Mouse (Mus musculus) thymus, adult 2 months (tissue): Measurements from ENCODE around the gene Romo1. TPM values are rescaled to one million over a fixed set of nuclear protein-coding genes. Genes with fewer than 3 reads are reported as not detected.
A peak's percentile ranks its signal among the peaks of the same experiment; 100 is the strongest.

Source experiments
- DNase-seq: peaks from one replicate; pipeline ENCODE4 v3.0.0; 2021
- H3K27ac ChIP-seq: fragments of 200-500 bp; 2 replicates; pipeline ENCODE4 v1.5.1; 2012; ENCODE audit warnings: low read length, control low read depth; ENCODE audit not compliant: control insufficient read depth, insufficient read depth
- H3K27me3 ChIP-seq: fragments of 200-500 bp; 2 replicates; pipeline ENCODE4 v1.6.1; 2012; ENCODE audit warnings: mild to moderate bottlenecking, low read length, moderate library complexity, mixed read lengths; ENCODE audit not compliant: control insufficient read depth, insufficient read depth
- H3K36me3 ChIP-seq: fragments of 200-500 bp; 2 replicates; pipeline ENCODE4 v1.6.1; 2012; ENCODE audit warnings: mild to moderate bottlenecking, low read length, moderate library complexity; ENCODE audit not compliant: control insufficient read depth, insufficient read depth
- H3K4me1 ChIP-seq: fragments of 200-500 bp; replicated peaks from 2 replicates; pipeline ENCODE4 v1.6.1; 2012; ENCODE audit warnings: low read length; ENCODE audit not compliant: control insufficient read depth, insufficient read depth
- H3K4me3 ChIP-seq: fragments of 200-500 bp; 2 replicates; pipeline ENCODE4 v1.5.1; 2012; ENCODE audit warnings: mild to moderate bottlenecking, low read length, control low read depth, moderate library complexity; ENCODE audit not compliant: control insufficient read depth, insufficient read depth
- CTCF ChIP-seq: fragments of 200-500 bp; IDR thresholded peaks from 2 replicates; pipeline ENCODE4 v1.5.1; 2012; ENCODE audit warnings: mild to moderate bottlenecking, control low read depth, low read length, moderate library complexity, borderline replicate concordance; ENCODE audit not compliant: control insufficient read depth, poor library complexity, insufficient read depth; ENCODE audit errors: extremely low read depth
- POLR2A ChIP-seq: fragments of 200-500 bp; IDR thresholded peaks from 2 replicates; pipeline ENCODE4 v1.6.1; 2012; ENCODE audit warnings: mild to moderate bottlenecking, low read length, control low read depth, moderate library complexity; ENCODE audit not compliant: control insufficient read depth, poor library complexity, insufficient read depth; ENCODE audit errors: extremely low read depth
- WGBS: fragments of 180-500 bp; shearing (Covaris S2); methylation state at CpG from one replicate; pipeline ENCODE4 v1.1.7; 2018; 5-methylcytosine and 5-hydroxymethylcytosine counted together
- polyA plus RNA-seq: library from polyadenylated mRNA; depleted of rRNA; stranded (reverse); fragments of >200 nt; gene quantifications from 2 replicates; pipeline ENCODE4 v1.2.3, GENCODE M21; 2012

Romo1 gene
- polyA plus RNA-seq, 1 experiment, result 241 TPM

DNA sequence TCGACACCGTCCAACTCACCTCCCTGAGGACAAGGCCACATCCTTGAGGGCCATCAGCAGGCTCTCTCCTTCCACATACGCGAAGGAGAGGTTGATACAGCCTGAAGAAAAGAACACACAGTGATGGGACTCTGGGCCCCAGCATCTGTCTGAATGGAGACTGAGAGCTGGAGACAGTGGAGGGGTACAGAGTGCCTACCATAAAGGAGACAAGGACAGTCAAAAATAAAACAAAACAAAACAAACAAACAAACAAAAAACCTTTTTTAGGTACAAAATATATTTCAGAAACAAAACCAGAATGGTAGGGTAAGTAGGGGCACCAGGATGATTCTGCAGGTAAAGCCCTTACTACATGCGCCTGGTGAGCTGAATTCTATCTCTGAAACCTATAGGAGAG lies 16.8 kb upstream of the Romo1 start, which contains the start of gene Gm28036:
Gene Gm28036 (minus strand): TSS at position 101 of the 400 bp plus-strand sequence.
- Histone ChIP-seq H3K4me3 (no peak within 1 kb of the TSS), H3K27me3 (no peaks in the 10 kb centered on the region), H3K4me1 (no peaks in the 10 kb centered on the region), H3K36me3 (peaks cover 6% of the 10 kb centered on the region), H3K27ac (no peak within 1 kb of the TSS)
- no peak for TF ChIP-seq POLR2A
- no peak for TF ChIP-seq CTCF
- WGBS, result 98% methylated on average over 5 of the region's 5 CpGs
- DNase-seq, result no peak

DNA sequence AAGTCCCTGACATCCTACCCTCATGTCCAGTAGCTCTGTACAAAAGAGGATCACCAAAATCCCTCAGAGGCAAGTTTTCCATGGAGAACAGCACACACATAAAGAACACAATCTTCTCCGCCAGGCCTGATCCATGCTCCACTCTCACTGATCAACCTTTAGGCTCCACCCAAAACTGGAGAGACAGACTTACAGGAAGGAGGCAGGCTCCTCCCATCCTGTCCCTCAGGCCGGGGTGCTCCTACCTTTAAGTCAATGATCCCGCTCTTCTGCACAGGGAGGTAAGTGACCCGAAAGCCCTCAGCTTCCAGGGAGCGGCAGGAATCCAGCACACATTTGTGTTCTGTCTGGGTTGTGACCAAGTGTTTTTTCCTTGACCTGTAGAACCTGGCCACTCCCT lies 9.7 kb upstream of the Romo1 start:
- Histone ChIP-seq H3K4me3 (no peak overlapping the region), H3K27me3 (no peaks in the 10 kb centered on the region), H3K36me3 (no peaks in the 10 kb centered on the region), H3K27ac (no peak overlapping the region), H3K4me1 (no peaks in the 10 kb centered on the region)
- TF ChIP-seq POLR2A, result no peak
- TF ChIP-seq CTCF, result no peak
- WGBS, result 95% methylated on average over 5 of the region's 5 CpGs
- no peak for DNase-seq

DNA sequence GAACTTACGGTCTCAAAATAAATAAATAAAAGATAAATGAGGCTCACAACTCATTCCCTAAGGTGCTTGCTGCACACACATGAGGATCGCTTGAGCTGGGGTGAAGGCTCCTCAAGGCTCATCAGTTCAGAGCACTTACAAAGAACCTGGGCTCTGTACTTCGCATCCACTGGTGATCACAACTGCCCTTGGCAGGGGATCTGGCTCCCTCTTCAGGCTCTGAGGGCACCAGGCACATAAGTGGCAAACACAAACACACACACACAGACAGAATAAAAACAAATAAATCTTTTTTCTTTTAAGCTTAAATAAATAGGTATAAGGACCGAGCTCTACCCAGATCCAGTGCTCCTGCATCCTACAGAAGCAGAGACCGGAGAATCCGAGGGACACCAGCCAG lies 8.1 kb upstream of the Romo1 start:
- no peaks in the 10 kb centered on the region for H3K27me3 ChIP-seq
- H3K36me3 ChIP-seq, result no peaks in the 10 kb centered on the region
- no peak for DNase-seq
- no peaks in the 10 kb centered on the region for H3K4me1 ChIP-seq
- H3K27ac ChIP-seq, result no peak overlapping the region
- 95% methylated on average over 6 of the region's 6 CpGs for whole genome bisulfite sequencing
- no peak overlapping the region for H3K4me3 ChIP-seq
- TF ChIP-seq POLR2A (no peak), CTCF (no peak)

DNA sequence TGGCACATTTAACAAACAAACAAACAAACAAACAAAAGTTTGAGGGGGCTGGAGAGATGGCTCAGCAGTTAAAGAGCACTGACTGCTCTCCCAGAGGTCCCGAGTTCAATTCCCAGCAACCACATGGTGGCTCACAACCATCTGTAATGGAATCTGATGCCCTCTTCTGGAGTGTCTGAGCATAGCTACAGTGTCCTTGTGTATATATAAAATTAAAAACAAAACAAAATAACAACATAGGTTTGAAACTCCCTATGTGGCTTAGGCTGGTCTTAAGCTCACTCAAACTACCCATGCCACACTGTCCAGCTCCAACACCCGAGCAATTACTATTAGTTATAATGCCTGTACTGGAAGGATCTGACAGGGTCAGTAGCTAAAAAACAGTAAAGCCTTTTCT lies 1.0 kb upstream of the Romo1 start:
- WGBS, result 96% methylated on average over 2 of the region's 2 CpGs
- Histone ChIP-seq H3K27ac (no peak overlapping the region), H3K36me3 (peaks cover 15% of the 10 kb centered on the region), H3K4me3 (no peak overlapping the region), H3K4me1 (peaks cover 3% of the 10 kb centered on the region), H3K27me3 (no peaks in the 10 kb centered on the region)
- no peak for DNase-seq
- TF ChIP-seq POLR2A (no peak), CTCF (no peak)

DNA sequence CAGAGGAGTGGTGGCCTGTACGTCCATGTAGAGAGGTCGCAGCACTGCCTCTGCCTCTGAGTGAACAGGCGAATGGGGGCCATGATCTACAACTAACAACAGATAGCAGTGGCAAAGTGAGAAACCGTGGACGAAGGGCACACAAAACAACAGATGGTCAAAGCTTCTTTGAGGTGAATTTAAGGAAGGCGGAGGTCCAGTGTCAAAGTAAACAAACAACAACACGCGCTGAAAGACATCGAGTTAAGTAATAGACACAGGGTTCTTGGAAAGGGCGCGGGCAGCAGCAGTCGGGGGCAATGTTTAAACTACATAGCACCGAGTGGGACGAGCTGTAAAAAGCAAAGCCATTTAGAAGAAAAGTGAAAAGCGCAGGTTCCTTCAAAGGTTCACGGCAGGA lies 472 bp upstream of the Romo1 start:
- Histone ChIP-seq H3K36me3 (peaks cover 20% of the 10 kb centered on the region), H3K4me3 (peak overlapping the region; percentile 81), H3K27me3 (no peaks in the 10 kb centered on the region), H3K4me1 (peaks cover 3% of the 10 kb centered on the region), H3K27ac (peak overlapping the region; percentile 46; the same call in 1 of the 2 replicates)
- TF ChIP-seq POLR2A (no peak), CTCF (no peak)
- 5% methylated on average over 16 of the region's 16 CpGs for WGBS
- DNase-seq, result no peak

DNA sequence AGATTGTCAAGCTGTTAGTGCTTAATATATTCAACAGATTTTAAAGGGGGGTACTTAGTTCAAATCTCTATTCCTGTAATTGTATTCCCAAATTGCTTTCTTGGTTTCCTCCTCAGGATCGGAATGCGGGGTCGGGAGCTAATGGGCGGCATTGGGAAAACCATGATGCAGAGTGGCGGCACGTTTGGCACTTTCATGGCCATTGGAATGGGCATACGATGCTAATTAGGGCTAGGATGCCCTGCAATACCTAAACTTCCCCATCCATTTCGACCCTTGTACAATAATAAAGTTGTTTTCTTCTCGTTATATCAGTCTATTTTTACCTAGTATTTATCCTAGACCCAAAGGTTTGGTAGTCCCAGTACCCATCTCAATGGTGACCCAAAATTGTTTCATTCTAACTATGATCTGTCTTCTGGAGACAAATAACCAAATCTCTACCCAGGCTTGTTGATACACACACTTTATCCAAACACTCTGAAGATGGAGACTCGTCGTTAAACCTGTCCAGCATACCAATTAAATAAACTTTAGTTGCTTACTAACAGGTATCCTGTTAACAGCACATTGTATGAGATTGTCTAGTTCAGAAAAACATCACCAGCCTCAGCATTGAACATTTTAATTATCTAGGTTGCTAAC lies 1.8 kb downstream of the Romo1 start:
- peaks cover 3% of the 10 kb centered on the region for H3K4me1 ChIP-seq
- no peaks in the 10 kb centered on the region for H3K27me3 ChIP-seq
- no peak for DNase-seq
- H3K4me3 ChIP-seq, result no peak overlapping the region
- WGBS, result 90% methylated on average over 11 of the region's 11 CpGs
- TF ChIP-seq POLR2A, result no peak
- TF ChIP-seq CTCF, result no peak
- no peak overlapping the region for H3K27ac ChIP-seq
- H3K36me3 ChIP-seq, result peaks cover 42% of the 10 kb centered on the region

DNA sequence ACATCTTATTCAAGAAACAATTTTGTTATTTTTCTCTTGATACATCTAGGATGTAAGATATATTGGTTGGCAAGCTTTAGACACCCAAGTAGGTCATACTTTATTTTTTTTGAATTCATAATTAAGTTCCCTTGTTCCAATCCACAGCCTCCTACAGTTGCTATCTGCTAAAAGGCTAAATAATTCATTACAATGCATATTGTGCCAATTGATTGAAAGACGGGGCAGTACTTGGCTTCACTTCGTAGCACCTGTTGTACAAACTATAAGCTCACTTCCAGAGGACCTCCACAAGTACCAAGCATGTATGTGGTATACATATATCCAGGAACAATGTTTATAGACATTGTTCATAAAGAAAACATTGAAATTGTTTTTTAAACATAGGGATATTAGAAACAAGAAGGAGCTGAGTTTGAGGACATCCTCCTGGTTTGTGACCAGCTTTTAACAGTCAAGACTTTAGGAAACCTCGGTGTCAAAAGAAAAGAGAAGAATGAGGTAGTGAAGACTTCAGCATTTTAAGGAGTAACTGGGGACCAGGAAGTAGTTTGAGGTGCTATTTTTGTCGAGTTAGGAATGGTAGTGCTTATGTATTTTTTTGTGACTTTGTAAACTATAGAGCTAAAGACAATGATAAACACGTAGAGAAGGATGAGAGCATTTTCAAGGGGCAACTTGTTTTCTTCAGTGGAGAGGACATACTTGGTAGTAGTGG lies 2.6 kb downstream of the Romo1 start:
- 65% methylated on average over 5 of the region's 5 CpGs for WGBS
- Histone ChIP-seq H3K4me1 (peaks cover 3% of the 10 kb centered on the region), H3K36me3 (peaks cover 51% of the 10 kb centered on the region), H3K27ac (no peak overlapping the region), H3K27me3 (no peaks in the 10 kb centered on the region), H3K4me3 (no peak overlapping the region)
- TF ChIP-seq POLR2A (no peak), CTCF (no peak)
- no peak for DNase-seq
